Mouse (Mus musculus): ENCODE measurements at regions not wholly inside any gene's neighbourhood (a gene's known extent, or its start where the extent isn't known, plus 50 kb on each side); places are given as distances from the start of the nearest gene placed in this dataset.

- TF ChIP-seq POLR2A (IDR thresholded peaks at IDR 0.05; ENCODE audit: insufficient read depth, low read length) (no peak), CTCF (IDR thresholded peaks at IDR 0.05; ENCODE audit: low read depth, low read length) (peak; percentile 44)
These were observed 245.2 kb downstream of the Prdm2 start for GRCm38 (mm10) chr4:142967604-142968003.
